Mouse (Mus musculus): ENCODE measurements around the gene Atp5k.

The Atp5k gene

DNA sequence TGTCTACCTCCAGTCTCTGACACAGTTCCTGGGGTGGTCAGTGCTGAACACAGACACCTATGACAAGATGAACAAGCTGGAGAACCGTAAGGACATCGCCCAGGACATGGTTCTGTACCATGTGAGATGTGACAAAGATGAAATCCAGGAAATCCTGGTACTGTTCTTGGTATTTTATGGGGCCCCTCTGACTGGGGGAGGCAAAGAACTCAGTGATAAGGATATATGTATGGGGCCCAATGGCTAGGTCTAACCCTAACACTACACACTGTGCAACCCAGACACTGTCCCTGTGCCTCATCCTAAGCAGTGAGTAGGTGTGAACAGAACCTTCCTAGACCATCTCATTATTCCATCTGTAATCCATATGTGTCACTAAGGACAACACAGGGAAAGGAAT, 10.8 kb downstream of the Atp5k start:
- no peak for DNase-seq

GRCm38 (mm10) chr5:108422741-108423140, 11.5 kb downstream of the Atp5k start:
- DNase-seq = no peak

- no peak for DNase-seq
Measured at GRCm38 (mm10) chr5:108414711-108415110, 19.5 kb downstream of the Atp5k start.

- DNase-seq = no peak
Measured at GRCm38 (mm10) chr5:108406977-108407376, 27.3 kb downstream of the Atp5k start.

DNA sequence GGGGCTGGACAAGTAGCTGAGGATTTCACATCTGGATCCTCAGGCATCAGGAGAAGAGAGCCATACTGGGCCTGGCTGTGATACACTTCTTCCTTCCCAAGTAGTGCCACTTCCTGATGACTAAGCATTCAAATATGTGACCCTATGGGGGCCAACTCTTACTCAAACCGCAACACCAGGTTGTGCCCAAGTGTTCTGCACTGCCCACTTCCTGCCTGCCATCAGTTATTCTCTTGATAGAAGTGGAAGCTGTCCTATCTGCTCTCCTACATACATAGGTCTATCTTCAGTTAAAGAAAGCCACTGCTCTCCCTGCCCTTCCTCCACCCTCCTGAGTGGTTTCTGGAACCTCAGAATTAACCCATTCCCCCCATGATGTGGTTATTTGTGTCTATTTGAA, 28.8 kb downstream of the Atp5k start:
- DNase-seq = no peak

- DNase-seq = no peak
Measured at GRCm38 (mm10) chr5:108403453-108403852, 30.8 kb downstream of the Atp5k start.

- no peak for DNase-seq
Measured at GRCm38 (mm10) chr5:108389744-108390143, 44.5 kb downstream of the Atp5k start.

DNA sequence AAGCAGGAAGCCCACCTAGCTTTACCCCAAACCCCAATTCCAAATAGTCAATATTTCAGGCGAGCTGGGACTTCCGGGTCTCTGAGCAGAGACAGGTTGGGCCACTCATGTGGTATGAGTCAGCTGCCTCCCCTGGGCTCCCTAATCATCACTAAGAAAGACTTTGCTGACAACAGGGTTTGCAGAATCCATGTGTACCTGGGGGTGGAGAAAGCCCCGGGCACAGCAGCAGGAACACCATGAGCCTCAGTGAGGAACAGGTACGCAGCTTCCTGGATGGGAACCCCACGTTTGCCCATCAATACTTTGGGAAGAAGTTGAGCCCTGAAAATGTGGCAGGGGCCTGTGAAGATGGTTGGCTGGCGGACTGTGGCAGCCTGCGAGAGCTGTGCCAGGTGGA, 46.0 kb downstream of the Atp5k start, which contains the start of gene Pde6b:
TSS of gene Pde6b (plus strand) at position 191 of the 400 bp plus-strand sequence.
- no peak for DNase-seq

- no peak for DNase-seq
Measured at GRCm38 (mm10) chr5:108386449-108386848, 47.8 kb downstream of the Atp5k start.

GRCm38 (mm10) chr5:108385632-108386031, 48.6 kb downstream of the Atp5k start:
- no peak for DNase-seq

Measured in cerebellum, adult 9-11 months (tissue).